Mouse (Mus musculus) lung, postnatal 0 days (tissue): ENCODE data around the gene Ctcf. TPM values are rescaled to one million over a fixed set of nuclear protein-coding genes. Genes with fewer than 3 reads are reported as not detected.
A peak's percentile ranks its signal among the peaks of the same experiment; 100 is the strongest.

ENCODE experiments used
- ATAC-seq: fragments of 200-750 bp; cut with Nextera tagmentation; 2 replicates; pipeline ENCODE4 v1.8.0; 2017; ENCODE audit warnings: moderate library complexity
- DNase-seq: peaks from one replicate; pipeline ENCODE4 v3.0.0-alpha.2; 2016; ENCODE audit warnings: low spot score
- H3K27ac ChIP-seq: fragments of 300-500 bp; sonication (generic); 2 replicates; pipeline ENCODE4 v1.5.1; 2014; ENCODE audit warnings: antibody characterized with exemption, mild to moderate bottlenecking, low read length, mixed read lengths
- H3K27me3 ChIP-seq: fragments of 300-500 bp; sonication (generic); replicated peaks from 2 replicates; pipeline ENCODE4 v1.6.1; 2014; ENCODE audit warnings: low read length, mixed read lengths; ENCODE audit not compliant: insufficient read depth
- H3K36me3 ChIP-seq: fragments of 300-500 bp; sonication (generic); 2 replicates; pipeline ENCODE4 v1.6.1; 2014; ENCODE audit warnings: low read length, mixed read lengths; ENCODE audit not compliant: insufficient read depth
- H3K4me1 ChIP-seq: fragments of 300-500 bp; sonication (generic); 2 replicates; pipeline ENCODE4 v1.6.1; 2014; ENCODE audit warnings: antibody characterized with exemption, low read depth, low read length, mixed read lengths; ENCODE audit not compliant: insufficient read depth
- H3K4me2 ChIP-seq: fragments of 300-500 bp; sonication (generic); replicated peaks from 2 replicates; pipeline ENCODE4 v1.6.1; 2014; ENCODE audit warnings: low read depth, mild to moderate bottlenecking, low read length, moderate library complexity, mixed read lengths
- H3K4me3 ChIP-seq: fragments of 300-500 bp; sonication (generic); 2 replicates; pipeline ENCODE4 v1.5.1; 2014; ENCODE audit warnings: low read depth, low read length
- H3K9ac ChIP-seq: fragments of 300-500 bp; sonication (generic); replicated peaks from 2 replicates; pipeline ENCODE4 v1.6.1; 2014; ENCODE audit warnings: low read depth, mild to moderate bottlenecking
- H3K9me3 ChIP-seq: fragments of 300-500 bp; sonication (generic); 2 replicates; pipeline ENCODE4 v1.6.1; 2016; ENCODE audit warnings: low read length, mixed read lengths
- CTCF ChIP-seq: IDR thresholded peaks from 2 replicates; pipeline ENCODE4 v1.5.1; 2016; ENCODE audit warnings: antibody characterized with exemption, mild to moderate bottlenecking
- EP300 ChIP-seq: IDR thresholded peaks from 2 replicates; pipeline ENCODE4 v1.6.1; 2016; ENCODE audit warnings: antibody characterized with exemption, mild to moderate bottlenecking, control low read depth
- WGBS: fragments of 180-500 bp; shearing (Covaris S2); extraction: QIAGEN DNeasy Blood & Tissue Kit; methylation state at CpG from one replicate; pipeline ENCODE4 v1.1.7; 2014; 5-methylcytosine and 5-hydroxymethylcytosine counted together
- polyA plus RNA-seq: library from polyadenylated mRNA; unstranded; fragments of >200 nt; fragmentation: Nextera tagmentation; extraction: Ambion mirVana; gene quantifications from 2 replicates; pipeline ENCODE4 v1.2.1, GENCODE M21; 2015

The Ctcf gene
- polyA plus RNA-seq, 1 experiment from 2014 or later, result 73.6 TPM

DNA sequence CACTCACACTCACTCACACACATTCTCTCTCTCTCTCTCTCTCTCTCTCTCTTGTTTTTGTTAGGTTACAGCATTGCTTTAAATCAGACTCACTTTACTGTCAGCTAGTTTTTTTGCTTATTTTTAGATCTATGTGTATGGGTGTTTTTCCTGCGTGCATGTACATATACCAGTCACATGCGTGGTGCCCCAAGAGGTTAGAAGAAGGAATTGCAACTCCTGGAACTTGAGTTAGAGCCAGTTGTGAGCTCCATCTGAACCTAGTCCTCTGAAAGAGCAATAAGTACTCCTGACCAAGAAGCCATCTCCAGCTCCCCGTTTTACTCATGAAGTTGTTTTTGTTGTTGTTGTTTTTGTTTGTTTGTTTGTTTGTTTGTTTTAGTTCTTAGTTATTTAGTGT is 24.8 kb downstream of the Ctcf start:
- Histone ChIP-seq H3K9me3 (no peaks in the 10 kb centered on the region), H3K27me3 (no peaks in the 10 kb centered on the region), H3K27ac (no peak overlapping the region), H3K4me3 (no peak overlapping the region), H3K36me3 (peaks cover 21% of the 10 kb centered on the region; the same call in 1 of the 2 replicates), H3K9ac (no peak overlapping the region), H3K4me1 (no peaks in the 10 kb centered on the region), H3K4me2 (no peak overlapping the region)
- TF ChIP-seq EP300 (no peak), CTCF (peak; percentile 73)
- WGBS, result 63% methylated on average over 3 of the region's 3 CpGs
- peak; percentile 81 for DNase-seq
- ATAC-seq, result peak; percentile 62

DNA sequence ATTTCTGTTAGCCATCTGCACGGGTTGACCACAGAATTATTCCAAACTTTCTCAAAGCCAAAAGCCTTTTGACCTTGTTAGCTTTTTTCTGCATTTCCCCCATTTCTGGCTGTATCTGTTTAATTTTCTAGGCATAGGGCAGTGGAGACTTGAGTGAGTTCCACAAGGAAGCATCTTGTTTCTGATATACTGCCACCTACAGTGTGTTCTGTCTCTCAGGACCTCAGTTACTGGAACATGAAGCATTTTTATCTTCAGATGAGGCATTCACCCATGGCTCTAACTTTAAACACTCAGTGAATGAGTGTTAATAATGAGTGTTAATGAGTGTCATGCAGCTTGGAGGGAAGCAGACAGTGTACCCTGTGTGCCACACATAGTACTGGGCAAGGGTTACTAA is 41.5 kb downstream of the Ctcf start:
- Histone ChIP-seq H3K4me2 (no peak overlapping the region), H3K36me3 (peaks cover 67% of the 10 kb centered on the region), H3K9ac (no peak overlapping the region), H3K9me3 (no peaks in the 10 kb centered on the region), H3K27ac (no peak overlapping the region), H3K4me3 (no peak overlapping the region), H3K27me3 (no peaks in the 10 kb centered on the region), H3K4me1 (no peaks in the 10 kb centered on the region)
- DNase-seq (no peak), ATAC-seq (no peak)
- TF ChIP-seq EP300 (no peak), CTCF (peak; percentile 38)
- 79% methylated on average over 1 of the region's 1 CpGs for WGBS

DNA sequence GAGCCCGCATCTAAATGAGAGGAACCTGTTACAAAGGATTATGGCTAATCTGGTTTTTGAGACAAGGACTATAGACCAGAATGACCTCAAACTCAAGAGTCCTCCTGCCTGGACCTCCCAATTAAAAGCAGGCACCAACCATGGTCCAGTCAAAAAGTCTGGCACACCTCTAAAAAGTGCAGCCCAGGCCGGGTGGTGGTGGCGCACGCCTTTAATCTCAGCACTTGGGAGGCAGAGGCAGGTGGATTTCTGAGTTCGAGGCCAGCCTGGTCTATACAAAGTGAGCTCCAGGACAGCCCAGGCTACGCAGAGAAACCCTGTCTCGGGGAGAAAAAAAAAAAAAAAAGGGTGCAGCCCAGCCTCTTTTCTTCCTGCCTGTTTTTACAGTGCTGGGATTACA is 49.0 kb downstream of the Ctcf start:
- H3K9ac ChIP-seq, result no peak overlapping the region
- ATAC-seq, result no peak

DNA sequence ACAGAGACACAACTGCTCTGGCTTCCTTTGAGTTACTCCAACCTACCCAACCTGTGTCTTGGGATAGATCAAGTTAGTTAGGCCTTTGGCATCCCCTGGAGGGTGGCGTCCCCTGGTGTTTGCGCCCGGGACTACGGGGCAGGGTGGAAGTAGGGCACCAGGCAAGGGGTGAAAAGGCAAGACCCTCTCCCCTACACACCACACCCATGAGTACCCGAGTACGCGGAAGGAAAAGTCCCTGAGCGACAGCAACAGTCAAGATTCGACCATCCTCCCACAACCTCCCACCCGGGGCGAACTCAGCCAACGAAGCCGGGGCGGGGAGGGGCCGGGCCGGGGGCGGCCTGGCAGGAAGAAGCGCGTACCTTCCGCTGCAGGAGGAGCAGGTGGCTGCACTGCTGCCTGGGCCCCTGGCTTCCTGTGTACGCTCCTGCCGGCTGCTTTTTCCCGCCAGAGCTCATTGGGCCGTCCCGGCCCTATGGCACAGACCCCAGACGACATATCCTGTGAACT is 49.5 kb downstream of the Ctcf start, which contains the start of gene Carmil2:
TSS of gene Carmil2 (plus strand) at position 479 of the 513 bp plus-strand sequence.
- Histone ChIP-seq H3K4me3 (no peak within 1 kb of the TSS; the same call in 1 of the 2 replicates), H3K4me1 (no peaks in the 10 kb centered on the region), H3K27ac (no peak within 1 kb of the TSS), H3K4me2 (peak within 1 kb of the TSS; percentile 43), H3K27me3 (no peaks in the 10 kb centered on the region), H3K36me3 (peaks cover 18% of the 10 kb centered on the region; the same call in 1 of the 2 replicates), H3K9ac (no peak within 1 kb of the TSS), H3K9me3 (no peaks in the 10 kb centered on the region)
- 11% methylated on average over 17 of the region's 26 CpGs for WGBS
- ATAC-seq (peak; percentile 61), DNase-seq (peak; percentile 42)
- no peak for TF ChIP-seq EP300
- peak; percentile 85 for TF ChIP-seq CTCF

More for the DNA sequence above, 49.0 kb downstream of the Ctcf start:
- 71% methylated on average over 7 of the region's 7 CpGs for WGBS
- Histone ChIP-seq H3K27ac (no peak overlapping the region), H3K4me3 (no peak overlapping the region), H3K27me3 (no peaks in the 10 kb centered on the region), H3K9me3 (no peaks in the 10 kb centered on the region), H3K36me3 (peaks cover 24% of the 10 kb centered on the region), H3K4me1 (no peaks in the 10 kb centered on the region), H3K4me2 (no peak overlapping the region)
- no peak for DNase-seq
- no peak for TF ChIP-seq CTCF
- TF ChIP-seq EP300, result no peak

DNA sequence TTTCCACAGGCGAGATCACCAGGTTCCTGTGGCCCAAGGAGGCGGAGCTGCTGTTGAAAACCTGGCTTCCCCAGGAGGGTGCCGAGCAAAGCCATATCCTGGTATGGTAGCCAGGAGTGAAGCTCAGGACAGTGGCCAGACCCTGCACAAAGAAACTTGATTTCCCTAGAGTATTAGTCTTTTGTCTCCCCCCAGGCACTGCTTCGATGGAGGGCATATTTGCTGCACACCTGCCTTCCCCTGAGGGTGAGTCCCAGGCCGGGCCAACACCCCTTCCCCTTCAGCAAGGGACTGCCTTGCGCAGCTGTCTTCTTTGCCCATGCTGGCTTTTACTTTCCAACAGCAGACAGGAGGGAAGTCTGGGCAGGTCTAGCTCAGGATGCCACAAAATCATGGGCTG is 50.2 kb downstream of the Ctcf start:
- Histone ChIP-seq H3K9ac (no peak overlapping the region), H3K4me1 (no peaks in the 10 kb centered on the region), H3K27ac (no peak overlapping the region), H3K4me3 (no peak overlapping the region), H3K36me3 (peaks cover 12% of the 10 kb centered on the region; the same call in 1 of the 2 replicates), H3K9me3 (no peaks in the 10 kb centered on the region), H3K27me3 (no peaks in the 10 kb centered on the region), H3K4me2 (no peak overlapping the region)
- ATAC-seq (no peak), DNase-seq (no peak)
- WGBS, result 64% methylated on average over 6 of the region's 6 CpGs
- TF ChIP-seq EP300 (no peak), CTCF (no peak)

DNA sequence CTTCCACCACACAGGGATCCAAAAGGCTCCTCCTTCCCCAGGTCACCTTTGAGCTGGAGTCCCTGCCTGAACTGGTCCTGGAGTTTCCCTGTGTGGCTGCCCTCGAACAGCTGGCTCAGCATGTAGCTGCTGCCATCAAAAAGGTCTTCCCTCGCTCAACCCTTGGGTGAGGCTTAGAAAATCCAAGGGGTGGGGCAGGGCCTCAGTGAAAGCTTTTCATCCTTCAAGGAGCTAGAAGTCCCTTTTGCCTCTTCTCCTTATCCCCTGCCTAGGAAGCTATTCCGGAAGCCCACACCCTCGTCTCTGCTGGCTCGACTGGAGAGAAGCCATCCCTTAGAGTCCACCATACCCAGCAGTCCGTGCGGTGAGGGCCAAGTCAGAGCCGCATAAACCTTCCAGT is 51.1 kb downstream of the Ctcf start:
- H3K27me3 ChIP-seq, result no peaks in the 10 kb centered on the region
- 50% methylated on average over 8 of the region's 8 CpGs for WGBS
- TF ChIP-seq EP300, result no peak
- TF ChIP-seq CTCF, result no peak
- no peaks in the 10 kb centered on the region for H3K9me3 ChIP-seq
- 0 out of 2 replicates have a peak, but pooled peaks cover 4% of the 10 kb centered on the region for H3K36me3 ChIP-seq
- no peak overlapping the region for H3K4me2 ChIP-seq
- no peak overlapping the region for H3K9ac ChIP-seq
- H3K4me3 ChIP-seq, result no peak overlapping the region
- no peak overlapping the region for H3K27ac ChIP-seq
- DNase-seq, result no peak
- no peaks in the 10 kb centered on the region for H3K4me1 ChIP-seq
- ATAC-seq, result no peak
